Mouse (Mus musculus) granulocyte monocyte progenitor cell, adult 5-6 weeks (primary cell): ENCODE measurements around the gene Ric1. TPM values are rescaled to one million over a fixed set of nuclear protein-coding genes. Genes with fewer than 3 reads are reported as not detected.

Experiments used
- total RNA-seq, 2 experiments: library from RNA; stranded (forward) in 1 of 2; stranded (reverse) in 1 of 2; fragments of 200-712, 200-1000 nt in 1 of 2; fragments of >200 nt in 1 of 2; fragmentation: Nextera tagmentation in 1 of 2; gene quantifications; 2 replicates each; pipeline ENCODE4 v1.2.3; 2014 to 2017

Gene Ric1
- total RNA-seq, 2 experiments from 2014 or later: 18.9 to 24.1 TPM

Other genes starting within 250 kb of the Ric1 start
- gene Insl6, start 196.9 kb upstream of the Ric1 start, total RNA-seq (2014; fragmentation: Nextera tagmentation): 5.6 TPM in 1 of 2 replicates, not detected in the other
- 0.47 and 3.8 TPM in 2 replicates for gene Insl6, start 196.9 kb upstream of the Ric1 start, total RNA-seq (2017)
- not detected in 2 replicates for gene Rln1, start 187.6 kb upstream of the Ric1 start, total RNA-seq (2014; fragmentation: Nextera tagmentation)
- gene Rln1, start 187.6 kb upstream of the Ric1 start, total RNA-seq (2017): not detected in 2 replicates
- 90.3 and 93.3 TPM in 2 replicates for gene Plgrkt, start 154.9 kb upstream of the Ric1 start, total RNA-seq (2014; fragmentation: Nextera tagmentation)
- 49.2 and 53.6 TPM in 2 replicates for gene Plgrkt, start 154.9 kb upstream of the Ric1 start, total RNA-seq (2017)
- gene Cd274, start 154.8 kb upstream of the Ric1 start, total RNA-seq (2014; fragmentation: Nextera tagmentation): 4.9 and 9.2 TPM in 2 replicates
- 5.3 TPM in 2 replicates for gene Cd274, start 154.8 kb upstream of the Ric1 start, total RNA-seq (2017)
- gene Pdcd1lg2, start 111.4 kb upstream of the Ric1 start, total RNA-seq (2014; fragmentation: Nextera tagmentation): not detected in 2 replicates
- not detected in 2 replicates for gene Pdcd1lg2, start 111.4 kb upstream of the Ric1 start, total RNA-seq (2017)
- gene Ermp1, start 126.1 kb downstream of the Ric1 start, total RNA-seq (2014; fragmentation: Nextera tagmentation): 27.7 and 39.2 TPM in 2 replicates
- 52.7 and 61.3 TPM in 2 replicates for gene Ermp1, start 126.1 kb downstream of the Ric1 start, total RNA-seq (2017)
- not detected in 2 replicates for gene Mlana, start 175.5 kb downstream of the Ric1 start, total RNA-seq (2014; fragmentation: Nextera tagmentation)
- gene Mlana, start 175.5 kb downstream of the Ric1 start, total RNA-seq (2017): not detected in 2 replicates